In genomic region chr8:123807024-123807431, GRCm38 (mm10) we compare ENCODE assay signal across 8 mouse cellular contexts. TPM values are rescaled to one million over a fixed set of nuclear protein-coding genes. Genes with fewer than 3 reads are reported as not detected.
DNase-seq lines count a peak whose midpoint lies in the region; ATAC-seq lines count a peak whose summit lies in the region.

No protein-coding gene starts in this region.

- 3% methylated on average over 14 of the region's 14 CpGs for WGBS in forebrain, embryonic 16.5 days
- WGBS in kidney, embryonic 14.5 days: 14% methylated on average over 14 of the region's 14 CpGs

- no peak overlapping the region for H3K27ac ChIP-seq in forebrain, embryonic 16.5 days (ENCODE audit: low read length)
- no peak overlapping the region for H3K27ac ChIP-seq in kidney, embryonic 14.5 days (ENCODE audit: low read depth, low read length)

- H3K36me3 ChIP-seq in forebrain, embryonic 16.5 days (ENCODE audit: control insufficient read depth, insufficient read depth): no peaks in the 10 kb centered on the region
- H3K36me3 ChIP-seq in kidney, embryonic 14.5 days (ENCODE audit: control insufficient read depth, insufficient read depth, low read length): no peaks in the 10 kb centered on the region

- no peak for ATAC-seq in forebrain, embryonic 16.5 days
- ATAC-seq in kidney, embryonic 14.5 days (ENCODE audit: low FRiP score, low TSS enrichment): peak; percentile 40; the same call in 1 of the 2 replicates
- peak; percentile 70 for ATAC-seq in megakaryocyte, adult 5-6 weeks (ENCODE audit: poor library complexity, severe bottlenecking)

- peak overlapping the region; percentile 84 for H3K4me2 ChIP-seq in forebrain, embryonic 16.5 days (ENCODE audit: low read length)
- H3K4me2 ChIP-seq in kidney, embryonic 14.5 days (replicated peaks; ENCODE audit: low read depth, low read length): peak overlapping the region; percentile 71

- no peaks in the 10 kb centered on the region for H3K27me3 ChIP-seq in forebrain, embryonic 16.5 days (replicated peaks; ENCODE audit: control insufficient read depth, insufficient read depth, low read length)
- H3K27me3 ChIP-seq in kidney, embryonic 14.5 days (ENCODE audit: control insufficient read depth, insufficient read depth, low read length): no peaks in the 10 kb centered on the region

- intact Hi-C loops in gastrocnemius, postnatal 36 days (cut with DNase I): no loop called here

- H3K9me3 ChIP-seq in forebrain, embryonic 16.5 days (ENCODE audit: control insufficient read depth, low read length): no peaks in the 10 kb centered on the region
- no peaks in the 10 kb centered on the region for H3K9me3 ChIP-seq in kidney, embryonic 14.5 days (ENCODE audit: control insufficient read depth, low read length)

- H3K9ac ChIP-seq in forebrain, embryonic 16.5 days (replicated peaks; ENCODE audit: low read depth, low read length): peak overlapping the region; percentile 87
- H3K9ac ChIP-seq in kidney, embryonic 14.5 days (ENCODE audit: low read depth, low read length): peak overlapping the region; percentile 8; the same call in 1 of the 2 replicates

- H3K4me1 ChIP-seq in forebrain, embryonic 16.5 days (replicated peaks; ENCODE audit: control insufficient read depth, insufficient read depth, low read length): peaks cover 27% of the 10 kb centered on the region
- peaks cover 17% of the 10 kb centered on the region for H3K4me1 ChIP-seq in kidney, embryonic 14.5 days (ENCODE audit: control insufficient read depth, insufficient read depth, low read length)

- peak; percentile 88 for DNase-seq in 416B (ENCODE audit: low read depth)
- DNase-seq in R1 (ENCODE audit: low read depth, low spot score): peak; percentile 83
- DNase-seq in gastrocnemius, postnatal 25 days: no peak
- no peak for DNase-seq in gastrocnemius, postnatal 36 days
- DNase-seq in urinary bladder, adult 2 months (ENCODE audit: low spot score): no peak

- H3K4me3 ChIP-seq in forebrain, embryonic 16.5 days (replicated peaks; ENCODE audit: low read length): peak overlapping the region; percentile 80
- peak overlapping the region; percentile 57 for H3K4me3 ChIP-seq in kidney, embryonic 14.5 days (ENCODE audit: low read length)

RNA-seq across cellular contexts. Expression of gene Rab4a, which starts 1.2 kb away (rescaled TPM):
- polyA plus RNA-seq in forebrain, embryonic 16.5 days (2015; fragmentation: Nextera tagmentation; extraction: Ambion mirVana): 82.6 and 83.8 TPM in 2 replicates
- 33.3 and 45.3 TPM in 2 replicates for polyA plus RNA-seq in kidney, embryonic 14.5 days (2014; fragmentation: Nextera tagmentation; extraction: Ambion mirVana)
- total RNA-seq in megakaryocyte, adult 5-6 weeks (2015): 1.2 and 2.1 TPM in 2 replicates
- total RNA-seq in megakaryocyte, adult 5-6 weeks (2017): 0.26 and 1.1 TPM in 2 replicates
- total RNA-seq in gastrocnemius, postnatal 25 days (2021): 10 to 100 TPM; 10.2 to 11.3 TPM
- total RNA-seq in gastrocnemius, postnatal 36 days (2021): 10 to 100 TPM; 10.5 to 11.7 TPM
- 37.0 and 41.4 TPM in 2 replicates for polyA plus RNA-seq in urinary bladder, adult 2 months (2012; rRNA removed)

RNA-seq across cellular contexts. Expression of gene Ccsap, which starts 53.0 kb away (rescaled TPM):
- 6.6 and 7.0 TPM in 2 replicates for polyA plus RNA-seq in forebrain, embryonic 16.5 days (2015; fragmentation: Nextera tagmentation; extraction: Ambion mirVana)
- polyA plus RNA-seq in kidney, embryonic 14.5 days (2014; fragmentation: Nextera tagmentation; extraction: Ambion mirVana): 2.7 and 4.0 TPM in 2 replicates
- total RNA-seq in megakaryocyte, adult 5-6 weeks (2015): 8.0 and 9.2 TPM in 2 replicates
- 11.1 and 11.7 TPM in 2 replicates for total RNA-seq in megakaryocyte, adult 5-6 weeks (2017)
- total RNA-seq in gastrocnemius, postnatal 25 days (2021): under 1 TPM; 0.36 to 0.62 TPM
- total RNA-seq in gastrocnemius, postnatal 36 days (2021): under 1 TPM; 0.54 to 0.66 TPM
- polyA plus RNA-seq in urinary bladder, adult 2 months (2012; rRNA removed): 2.2 and 2.6 TPM in 2 replicates

Comparison
In these comparisons a context has a peak if more than half of its experiments do, and no peak if none do; other contexts are left out.
1. DNase-seq: peak in 416B (single experiment) and R1 (single experiment); none in gastrocnemius, postnatal 25 days (single experiment), gastrocnemius, postnatal 36 days (0 of 2) and urinary bladder, adult 2 months (single experiment).
2. RNA of gene Ccsap, which starts 53.0 kb away (total RNA-seq): 8.0 to 11.7 TPM in megakaryocyte, adult 5-6 weeks; 0.54 to 0.66 TPM in gastrocnemius, postnatal 36 days and 0.36 to 0.62 TPM in gastrocnemius, postnatal 25 days; every median in the first group is over 4 times any median in the second.